Mouse (Mus musculus): ENCODE measurements at regions not wholly inside any gene's neighbourhood (a gene's known extent, or its start where the extent isn't known, plus 50 kb on each side); places are given as distances from the start of the nearest gene placed in this dataset.

- Histone ChIP-seq H3K27ac (ENCODE audit: control insufficient read depth, low read depth, low read length) (no peak overlapping the region), H3K4me1 (ENCODE audit: control insufficient read depth in 1 of 2, insufficient read depth in 2 of 2, low read length in 2 of 2) (no peaks in the 10 kb centered on the region), H3K27me3 (ENCODE audit: control insufficient read depth in 1 of 2, insufficient read depth in 2 of 2, low read length in 2 of 2) (no peaks in the 10 kb centered on the region), H3K9me3 (replicated peaks; ENCODE audit: insufficient read depth, low read length) (no peaks in the 10 kb centered on the region), H3K79me2 (ENCODE audit: control insufficient read depth, insufficient read depth, low read length, poor library complexity) (no peaks in the 10 kb centered on the region), H3K9ac (ENCODE audit: control insufficient read depth, low read depth, low read length, poor library complexity, severe bottlenecking) (no peak overlapping the region), H3K4me3 (ENCODE audit: control insufficient read depth in 1 of 2, insufficient read depth in 1 of 2, low read depth in 2 of 2, low read length in 2 of 2) (no peak overlapping the region), H3K36me3 (ENCODE audit: control insufficient read depth in 1 of 2, insufficient read depth in 2 of 2, low read length in 2 of 2) (no peaks in the 10 kb centered on the region)
- TF ChIP-seq E2F4 (IDR thresholded peaks at IDR 0.05; ENCODE audit: borderline replicate concordance, low read depth, low read length) (no peak), RAD21 (IDR thresholded peaks at IDR 0.05; ENCODE audit: low read depth, low read length) (no peak), MEF2A (IDR thresholded peaks at IDR 0.05; ENCODE audit: extremely low read depth, insufficient replicate concordance, low read depth, low read length, poor library complexity, severe bottlenecking) (no peak), BHLHE40 (IDR thresholded peaks at IDR 0.05; ENCODE audit: borderline replicate concordance, low read depth, low read length) (no peak), NRF1 (IDR thresholded peaks at IDR 0.05; ENCODE audit: insufficient read depth, low read depth, low read length, poor library complexity, severe bottlenecking) (no peak), EP300 (IDR thresholded peaks at IDR 0.05; ENCODE audit: low read depth in 1 of 2, low read length in 2 of 2) (no peak), ZKSCAN1 (IDR thresholded peaks at IDR 0.05; ENCODE audit: low read depth, low read length) (no peak), RCOR1 (IDR thresholded peaks at IDR 0.05; ENCODE audit: low read depth, low read length) (no peak), SMC3 (IDR thresholded peaks at IDR 0.05; ENCODE audit: low read depth, low read length) (no peak), GABPA (IDR thresholded peaks at IDR 0.05; ENCODE audit: low read depth, low read length) (no peak), GATA1 (IDR thresholded peaks at IDR 0.05; ENCODE audit: low read depth, low read length) (no peak)
- DNase-seq (ENCODE audit: low read depth, low spot score): no peak
These were observed 102.3 kb upstream of the Mgmt start for GRCm38 (mm10) chr7:136792131-136792530.

GRCm38 (mm10) chr7:136796415-136796814 lies 98.0 kb upstream of the Mgmt start:
- TF ChIP-seq MAFK (IDR thresholded peaks at IDR 0.05; ENCODE audit: borderline replicate concordance, low read depth, low read length) (no peak), HCFC1 (IDR thresholded peaks at IDR 0.05; ENCODE audit: low read depth, low read length) (no peak), MYB (IDR thresholded peaks at IDR 0.05; ENCODE audit: low read depth, low read length) (no peak), ELF1 (IDR thresholded peaks at IDR 0.05; ENCODE audit: low read depth, low read length) (no peak), USF2 (IDR thresholded peaks at IDR 0.05; ENCODE audit: borderline replicate concordance in 1 of 2, insufficient read depth in 1 of 2, low read depth in 1 of 2, low read length in 2 of 2) (no peak), USF1 (IDR thresholded peaks at IDR 0.05; ENCODE audit: low read depth, low read length) (no peak), MAZ (IDR thresholded peaks at IDR 0.05; ENCODE audit: low read depth, low read length) (no peak), ZMIZ1 (IDR thresholded peaks at IDR 0.05; ENCODE audit: low read depth, low read length) (no peak), UBTF (IDR thresholded peaks at IDR 0.05; ENCODE audit: borderline replicate concordance, insufficient read depth, low read depth, low read length) (no peak), MEF2A (IDR thresholded peaks at IDR 0.05; ENCODE audit: extremely low read depth, insufficient replicate concordance, low read depth, low read length, poor library complexity, severe bottlenecking) (no peak), TCF12 (IDR thresholded peaks at IDR 0.05; ENCODE audit: low read depth, low read length) (no peak), NRF1 (IDR thresholded peaks at IDR 0.05; ENCODE audit: insufficient read depth, low read depth, low read length, poor library complexity, severe bottlenecking) (no peak), NELFE (IDR thresholded peaks at IDR 0.05; ENCODE audit: low read depth, low read length) (no peak), MYC (IDR thresholded peaks at IDR 0.05; ENCODE audit: low read depth, low read length) (no peak), GATA1 (IDR thresholded peaks at IDR 0.05; ENCODE audit: low read depth, low read length) (no peak), POLR2A (IDR thresholded peaks at IDR 0.05; ENCODE audit: control insufficient read depth in 1 of 2, insufficient read depth in 1 of 2, low read depth in 1 of 2, low read length in 2 of 2, poor library complexity in 1 of 2) (no peak), EP300 (IDR thresholded peaks at IDR 0.05; ENCODE audit: low read depth in 1 of 2, low read length in 2 of 2) (no peak), E2F4 (IDR thresholded peaks at IDR 0.05; ENCODE audit: borderline replicate concordance, low read depth, low read length) (no peak), JUND (IDR thresholded peaks at IDR 0.05; ENCODE audit: low read depth, low read length) (no peak)
- DNase-seq (ENCODE audit: low read depth, low spot score): no peak
- no peaks in the 10 kb centered on the region for H3K36me3 ChIP-seq (ENCODE audit: control insufficient read depth in 1 of 2, insufficient read depth in 2 of 2, low read length in 2 of 2)
- no peaks in the 10 kb centered on the region for H3K9me3 ChIP-seq (replicated peaks; ENCODE audit: insufficient read depth, low read length)
- no peaks in the 10 kb centered on the region for H3K79me2 ChIP-seq (ENCODE audit: control insufficient read depth, insufficient read depth, low read length, poor library complexity)
- no peak overlapping the region for H3K9ac ChIP-seq (ENCODE audit: control insufficient read depth, low read depth, low read length, poor library complexity, severe bottlenecking)
- no peak overlapping the region for H3K27ac ChIP-seq (ENCODE audit: control insufficient read depth, low read depth, low read length)
- no peak overlapping the region for H3K4me3 ChIP-seq (ENCODE audit: control insufficient read depth in 1 of 2, insufficient read depth in 1 of 2, low read depth in 2 of 2, low read length in 2 of 2)
- H3K27me3 ChIP-seq (ENCODE audit: control insufficient read depth in 1 of 2, insufficient read depth in 2 of 2, low read length in 2 of 2): no peaks in the 10 kb centered on the region
- no peaks in the 10 kb centered on the region for H3K4me1 ChIP-seq (ENCODE audit: control insufficient read depth in 1 of 2, insufficient read depth in 2 of 2, low read length in 2 of 2)

Data from MEL (cell line).